Mouse (Mus musculus): Measurements from ENCODE around the gene Itfg1. TPM values are rescaled to one million over a fixed set of nuclear protein-coding genes. Genes with fewer than 3 reads are reported as not detected.
A peak's percentile ranks its signal among the peaks of the same experiment; 100 is the strongest.
"Not testable (repeated sequence)": the region's sequence is repeated elsewhere in the genome, so short reads cannot be mapped to it uniquely, and the experiment has no call there.

Gene Itfg1
- total RNA-seq (2021): 100 to 1,000 TPM; 177 to 183 TPM

DNA sequence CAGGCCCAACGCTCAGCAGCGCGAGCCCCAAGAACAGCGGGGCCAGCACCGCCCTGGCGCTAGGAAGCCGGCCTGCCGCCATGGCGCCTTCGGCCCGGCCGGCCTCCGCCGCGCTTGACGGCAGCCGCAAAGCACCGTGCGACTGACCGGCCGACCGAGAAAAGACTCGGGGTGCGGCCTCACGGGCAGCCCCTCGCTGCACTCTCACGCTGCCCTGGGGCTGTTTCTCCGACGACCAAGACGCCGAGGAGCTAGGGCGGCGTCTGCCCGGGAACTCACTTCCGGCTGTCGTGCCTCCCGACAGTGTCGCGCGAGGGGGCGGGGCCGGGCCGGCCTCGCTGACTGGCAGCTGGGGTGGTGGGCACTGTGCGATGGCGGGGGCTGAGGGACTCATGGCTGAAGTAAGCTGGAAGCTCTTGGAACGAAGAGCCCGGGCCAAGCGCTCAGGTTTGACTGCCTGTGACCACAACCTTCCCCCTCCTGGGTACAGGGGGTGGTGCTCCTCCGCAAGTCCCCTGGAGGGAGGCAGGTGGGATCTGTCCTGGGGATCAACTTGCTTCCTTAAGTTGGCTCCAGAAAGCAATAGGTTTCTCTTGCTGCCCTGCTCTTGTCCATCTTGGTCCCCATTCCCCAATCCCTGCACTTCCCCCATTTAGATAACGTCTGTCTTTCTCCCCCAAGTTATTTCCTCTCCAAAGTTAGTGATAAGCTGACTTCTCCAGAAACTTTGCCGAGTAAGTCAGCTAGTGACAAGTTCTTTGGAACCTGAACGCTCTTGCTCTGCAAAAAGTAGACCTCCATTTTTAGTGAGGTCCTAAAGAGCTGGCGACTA, at the start of gene Itfg1, which contains the start of gene Phkb:
Gene Itfg1 (minus strand): TSS at position 265 of the 832 bp plus-strand sequence.
Gene Phkb (plus strand): TSS at position 303 of the 832 bp plus-strand sequence.
- peak; percentile 90 to 93 for DNase-seq (ENCODE audit: low spot score in 2 of 2)
- intact Hi-C loops (cut with DNase I): loop anchor here (2.0 to 10.0 kb wide), 5 partner anchors 140 to 871 kb away; partner anchors contain the start of genes Abcc12 and Neto2

GRCm38 (mm10) chr8:85884811-85885210, 44.1 kb upstream of the Itfg1 start:
- no peak for DNase-seq (ENCODE audit: low spot score in 2 of 2)

DNA sequence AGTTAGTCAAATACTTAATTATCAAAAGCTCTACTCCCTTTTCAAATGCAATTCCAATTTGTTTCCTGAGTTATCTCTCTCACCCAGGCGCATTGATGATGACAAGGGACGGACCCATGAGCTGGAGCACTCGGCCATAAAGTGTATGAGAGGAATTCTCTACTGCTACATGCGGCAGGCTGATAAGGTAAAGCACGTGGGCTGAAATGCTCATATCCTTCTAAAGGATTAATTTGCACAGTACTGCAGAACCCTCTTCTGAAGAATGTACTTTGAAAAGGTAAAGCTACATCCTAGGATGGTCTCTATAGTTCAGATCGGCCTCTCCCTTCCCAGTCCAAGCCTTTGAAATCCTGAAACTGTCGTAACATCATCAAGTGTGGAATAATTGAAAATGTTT, 38.9 kb upstream of the Itfg1 start:
- intact Hi-C loops (cut with DNase I): no loop called here
- no peak for DNase-seq (ENCODE audit: low spot score in 2 of 2)

More at GRCm38 (mm10) chr8:85884811-85885210, 44.1 kb upstream of the Itfg1 start:
- intact Hi-C loops (cut with DNase I): no loop called here

DNA sequence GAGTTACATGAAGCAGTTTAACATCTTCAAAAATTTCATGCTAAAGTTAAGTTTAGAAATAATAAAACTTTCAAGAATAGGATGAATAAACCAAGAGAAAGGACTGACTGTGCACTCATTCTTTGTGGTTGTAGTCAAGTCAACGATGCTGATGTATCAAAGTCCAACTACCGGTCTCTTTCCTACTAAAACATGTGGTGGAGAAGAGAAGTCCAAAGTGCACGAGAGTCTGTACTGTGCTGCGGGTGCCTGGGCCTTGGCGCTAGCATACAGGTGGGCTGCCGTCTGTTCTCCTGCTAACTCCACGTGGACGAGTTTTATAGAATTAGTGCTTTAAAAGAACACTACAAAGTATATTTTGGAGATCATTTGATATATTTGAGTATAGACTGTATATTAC, 37.3 kb upstream of the Itfg1 start:
- no peak for DNase-seq (ENCODE audit: low spot score in 2 of 2)
- intact Hi-C loops (cut with DNase I): no loop called here

- intact Hi-C loops (cut with DNase I): no loop called here
- DNase-seq (ENCODE audit: low spot score in 2 of 2): no peak
Measured at GRCm38 (mm10) chr8:85871660-85872059, 30.9 kb upstream of the Itfg1 start.

DNA sequence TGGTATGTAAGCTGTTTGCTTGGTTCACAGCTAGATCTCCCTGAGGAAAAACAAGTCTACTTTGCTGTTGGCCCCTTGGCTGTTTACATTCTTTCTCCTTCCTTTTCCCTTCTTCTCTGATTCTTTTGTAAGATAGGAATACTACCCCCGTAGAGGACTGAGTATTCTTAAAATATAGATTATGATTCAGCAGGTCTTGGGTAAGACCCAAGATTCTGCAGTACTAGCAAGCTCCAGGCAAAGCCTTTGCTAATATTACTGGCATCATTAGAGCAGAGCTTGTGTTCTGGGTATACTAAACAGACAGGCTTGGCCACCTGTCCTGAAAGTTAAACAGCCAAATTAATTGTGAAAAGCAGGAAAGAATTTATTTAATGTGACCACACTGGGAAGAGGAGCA, 21.7 kb upstream of the Itfg1 start:
- DNase-seq (ENCODE audit: low spot score in 2 of 2): peak in 1 of 2 experiments; percentile 14
- intact Hi-C loops (cut with DNase I): no loop called here

DNA sequence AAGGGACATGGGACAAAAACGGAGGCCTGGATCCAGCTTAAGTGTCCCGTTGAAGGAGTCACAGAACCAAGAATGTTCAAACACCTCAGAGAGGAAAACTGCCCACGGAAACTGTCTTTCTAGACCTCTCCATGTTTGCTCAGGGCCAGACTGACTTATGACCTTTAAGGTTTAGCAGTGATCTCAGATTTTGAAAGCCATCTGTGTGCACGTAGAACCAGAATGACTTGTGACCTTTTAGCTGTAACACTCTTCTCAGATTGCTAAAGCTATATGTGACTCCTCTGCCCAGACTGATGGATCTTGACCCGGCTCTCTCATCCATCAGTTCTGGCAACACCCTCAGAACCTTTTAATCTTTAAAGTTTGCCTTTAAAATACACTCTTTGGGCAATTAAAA, 19.9 kb upstream of the Itfg1 start:
- DNase-seq (ENCODE audit: low spot score in 2 of 2): no peak

DNA sequence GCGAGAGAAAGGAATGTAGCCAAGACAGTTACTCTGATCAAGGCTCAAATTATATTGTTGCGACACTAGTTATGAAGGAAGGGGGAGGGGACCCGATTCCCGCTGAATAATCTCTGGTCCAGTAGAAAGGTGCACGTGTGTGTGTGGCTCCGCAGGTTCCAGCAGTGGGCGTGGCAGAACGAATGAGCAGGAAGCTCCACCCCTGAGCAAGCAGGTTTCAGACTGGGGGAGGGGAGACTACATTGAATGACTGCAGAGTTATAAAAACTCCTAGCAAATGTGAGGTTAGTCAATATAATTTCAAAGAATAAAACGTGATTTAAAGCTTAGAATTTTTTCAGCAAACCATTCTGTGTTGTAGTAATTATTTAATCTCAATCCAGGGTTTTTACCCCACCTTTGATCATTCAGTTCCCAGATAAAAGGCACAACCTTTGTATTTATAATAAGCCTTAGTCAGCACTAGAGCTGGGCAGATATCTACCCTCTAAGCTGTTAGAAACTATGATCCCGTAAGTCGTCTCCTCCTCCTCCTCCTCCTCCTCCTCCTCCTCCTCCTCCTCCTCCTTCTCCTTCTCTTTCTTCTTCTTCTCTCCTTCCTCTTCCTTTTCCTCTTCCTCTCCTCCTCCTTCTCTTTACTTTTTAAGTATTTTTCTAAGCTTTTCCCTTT, 16.6 kb upstream of the Itfg1 start:
- intact Hi-C loops (cut with DNase I); DNase-seq (ENCODE audit: low spot score in 2 of 2): not testable (repeated sequence)

More for the DNA sequence above, 19.9 kb upstream of the Itfg1 start:
- intact Hi-C loops (cut with DNase I): no loop called here

GRCm38 (mm10) chr8:85854220-85855123, 13.8 kb upstream of the Itfg1 start:
- no peak for DNase-seq (ENCODE audit: low spot score in 2 of 2)
- intact Hi-C loops (cut with DNase I): no loop called here

GRCm38 (mm10) chr8:85845887-85846286, 5.2 kb upstream of the Itfg1 start:
- intact Hi-C loops (cut with DNase I): loop anchor here (10.0 kb wide), 1 partner anchor 429 kb away; no protein-coding TSS in a partner anchor

DNA sequence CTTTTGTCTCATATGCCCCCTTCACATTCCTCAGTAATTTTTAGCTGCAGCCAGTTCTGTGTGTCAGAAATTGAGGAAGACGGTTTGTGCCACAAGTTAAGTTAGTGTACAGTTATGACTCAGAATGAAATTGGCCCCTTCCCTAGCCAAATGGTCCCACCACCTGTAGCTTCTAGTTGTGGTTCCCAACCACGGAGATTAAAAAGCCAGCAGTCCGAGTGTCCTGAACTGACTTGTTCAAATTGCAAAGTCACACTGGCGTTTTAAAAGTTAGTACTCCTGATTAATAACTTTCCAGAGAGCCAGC, 721 bp upstream of the Itfg1 start:
- DNase-seq (ENCODE audit: low spot score in 2 of 2): no peak
- intact Hi-C loops (cut with DNase I): loop anchor here (2.0 to 10.0 kb wide), 5 partner anchors 141 to 871 kb away; partner anchors contain the start of genes Abcc12 and Neto2

More at GRCm38 (mm10) chr8:85845887-85846286, 5.2 kb upstream of the Itfg1 start:
- DNase-seq (ENCODE audit: low spot score in 2 of 2): no peak

GRCm38 (mm10) chr8:85839916-85840656, 635 bp downstream of the Itfg1 start:
- intact Hi-C loops (cut with DNase I): loop anchor here (2.0 to 10.0 kb wide), 5 partner anchors 139 to 872 kb away; partner anchors contain the start of genes Abcc12 and Neto2
- DNase-seq (ENCODE audit: low spot score in 2 of 2): peak; percentile 11 to 19

DNA sequence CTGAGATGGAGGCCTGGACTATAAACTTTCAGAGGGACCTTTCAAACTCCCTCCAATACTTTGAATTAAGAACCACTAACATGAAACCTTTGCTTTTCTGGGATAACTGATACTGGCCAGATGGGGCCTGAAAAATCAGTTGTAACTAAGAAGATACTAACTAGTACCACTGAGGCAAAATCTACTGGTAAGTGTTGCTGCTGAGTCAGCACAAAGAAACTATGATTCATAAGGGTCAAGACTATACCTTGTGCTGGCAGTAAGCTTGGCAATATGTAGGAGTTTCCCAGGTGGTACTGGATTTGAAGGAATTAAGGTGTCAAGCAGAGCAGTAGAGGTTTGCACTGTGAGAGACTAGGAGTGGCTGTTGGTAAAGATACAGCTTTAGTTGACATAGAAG, 27.1 kb downstream of the Itfg1 start:
- intact Hi-C loops (cut with DNase I): no loop called here
- no peak for DNase-seq (ENCODE audit: low spot score in 2 of 2)

GRCm38 (mm10) chr8:85801408-85801807, 39.3 kb downstream of the Itfg1 start:
- DNase-seq (ENCODE audit: low spot score in 2 of 2): no peak
- intact Hi-C loops (cut with DNase I): no loop called here

DNA sequence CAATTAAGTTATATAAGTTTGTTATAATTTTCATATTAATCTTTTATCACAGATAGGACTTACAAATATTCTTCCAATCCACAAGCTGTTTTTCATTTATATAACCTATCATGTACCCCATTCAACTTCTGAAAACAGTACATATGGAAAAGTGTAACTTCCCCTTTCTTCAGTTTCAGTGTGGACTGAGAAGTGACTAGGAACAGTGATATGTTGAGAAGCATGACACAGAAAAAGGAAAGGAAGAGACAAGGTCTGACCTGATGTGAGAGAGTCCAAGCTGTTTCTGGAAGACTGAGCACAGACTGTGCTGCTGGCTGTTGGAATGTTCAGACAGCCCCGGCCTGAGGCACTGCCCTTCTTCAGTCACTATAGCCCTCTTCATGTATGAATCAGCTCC, 40.6 kb downstream of the Itfg1 start:
- intact Hi-C loops (cut with DNase I): no loop called here

GRCm38 (mm10) chr8:85796392-85796791, 44.3 kb downstream of the Itfg1 start:
- intact Hi-C loops (cut with DNase I); DNase-seq (ENCODE audit: low spot score in 2 of 2): not testable (repeated sequence)

More for the DNA sequence above, 40.6 kb downstream of the Itfg1 start:
- no peak for DNase-seq (ENCODE audit: low spot score in 2 of 2)

- intact Hi-C loops (cut with DNase I): no loop called here
- no peak for DNase-seq (ENCODE audit: low spot score in 2 of 2)
Measured at GRCm38 (mm10) chr8:85788341-85788740, 52.4 kb downstream of the Itfg1 start.

- no peak for DNase-seq (ENCODE audit: low spot score in 2 of 2)
- intact Hi-C loops (cut with DNase I): no loop called here
Measured at GRCm38 (mm10) chr8:85787909-85788308, 52.8 kb downstream of the Itfg1 start.

GRCm38 (mm10) chr8:85785506-85785905, 55.2 kb downstream of the Itfg1 start:
- intact Hi-C loops (cut with DNase I): no loop called here
- peak in 1 of 2 experiments; percentile 16 for DNase-seq (ENCODE audit: low spot score in 2 of 2)

Data from left cerebral cortex, postnatal 25 days (tissue).